Mouse (Mus musculus) right cerebral cortex, postnatal 14 days (tissue): Measurements from ENCODE around the gene P2rx7.

ENCODE experiments used
- DNase-seq: peaks from one replicate; pipeline ENCODE4 v3.0.0; 2022

Gene P2rx7

DNA sequence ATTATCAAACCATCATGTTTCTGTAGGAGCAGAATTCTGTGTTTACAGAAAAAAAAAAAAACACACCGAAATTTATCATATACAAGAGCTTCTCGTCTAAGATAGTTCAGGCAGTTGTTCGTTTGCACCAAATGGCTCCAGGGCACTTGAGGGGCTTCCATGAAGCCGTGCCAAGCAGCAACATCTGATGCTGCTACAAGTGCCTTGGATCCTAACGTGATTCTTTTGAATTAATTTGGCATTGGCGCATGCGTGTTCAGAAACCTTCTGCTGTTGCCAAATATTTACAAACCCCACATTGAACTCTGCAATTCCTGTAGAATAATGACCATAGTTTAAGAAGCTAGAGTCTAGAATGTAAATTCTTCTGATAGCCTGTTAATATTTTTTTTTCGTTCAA, 51.8 kb downstream of the P2rx7 start:
- DNase-seq = no peak

DNA sequence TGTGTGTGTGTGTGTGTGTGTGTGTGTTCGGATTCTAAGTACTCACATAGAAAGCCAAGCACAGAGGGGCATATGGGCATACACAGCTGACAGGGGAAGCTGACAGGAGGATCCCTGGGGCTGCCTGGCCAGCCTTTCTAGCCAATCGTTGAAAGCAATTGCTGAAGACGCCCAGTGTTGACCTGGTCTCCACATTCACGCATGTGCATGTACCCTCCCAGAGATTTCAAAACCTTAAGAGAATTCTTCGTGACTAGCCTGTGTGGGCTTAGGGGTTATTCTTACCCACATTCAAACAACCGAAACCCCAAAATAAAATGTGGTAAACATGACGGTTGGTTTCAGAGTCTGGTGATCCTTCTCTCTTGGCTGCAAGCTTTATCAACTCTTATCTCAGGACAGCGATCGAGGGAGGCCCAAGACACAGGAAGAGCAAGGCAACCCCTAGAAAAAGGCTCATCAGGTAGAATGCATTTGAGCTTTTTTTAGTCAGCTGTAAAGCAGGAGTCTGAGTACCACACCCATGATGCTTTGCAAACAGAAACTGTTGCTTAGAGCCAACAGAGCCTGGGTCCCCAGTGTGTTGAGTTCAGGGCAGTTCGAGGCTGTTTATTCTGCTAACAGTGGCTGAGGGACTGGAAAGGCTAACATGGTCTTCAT, 54.5 kb downstream of the P2rx7 start:
- DNase-seq = no peak

DNA sequence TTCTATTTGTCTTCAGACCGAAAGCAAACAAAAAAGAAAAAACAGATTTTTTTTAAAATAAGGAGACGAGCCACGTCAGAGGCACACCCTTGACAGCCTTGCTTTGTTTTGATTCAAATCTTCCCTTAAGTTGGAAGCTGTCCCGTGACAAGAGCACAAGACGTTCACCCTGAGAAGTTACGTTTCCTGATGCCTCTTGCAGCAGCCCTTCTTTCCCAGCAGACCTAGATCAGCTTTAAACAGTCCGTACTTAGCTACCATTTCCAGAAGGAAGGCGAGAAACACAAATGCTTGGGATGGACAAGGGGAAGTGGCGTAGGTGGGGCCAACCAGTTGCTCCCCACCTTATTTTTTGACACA, 55.0 kb downstream of the P2rx7 start:
- DNase-seq = no peak

DNA sequence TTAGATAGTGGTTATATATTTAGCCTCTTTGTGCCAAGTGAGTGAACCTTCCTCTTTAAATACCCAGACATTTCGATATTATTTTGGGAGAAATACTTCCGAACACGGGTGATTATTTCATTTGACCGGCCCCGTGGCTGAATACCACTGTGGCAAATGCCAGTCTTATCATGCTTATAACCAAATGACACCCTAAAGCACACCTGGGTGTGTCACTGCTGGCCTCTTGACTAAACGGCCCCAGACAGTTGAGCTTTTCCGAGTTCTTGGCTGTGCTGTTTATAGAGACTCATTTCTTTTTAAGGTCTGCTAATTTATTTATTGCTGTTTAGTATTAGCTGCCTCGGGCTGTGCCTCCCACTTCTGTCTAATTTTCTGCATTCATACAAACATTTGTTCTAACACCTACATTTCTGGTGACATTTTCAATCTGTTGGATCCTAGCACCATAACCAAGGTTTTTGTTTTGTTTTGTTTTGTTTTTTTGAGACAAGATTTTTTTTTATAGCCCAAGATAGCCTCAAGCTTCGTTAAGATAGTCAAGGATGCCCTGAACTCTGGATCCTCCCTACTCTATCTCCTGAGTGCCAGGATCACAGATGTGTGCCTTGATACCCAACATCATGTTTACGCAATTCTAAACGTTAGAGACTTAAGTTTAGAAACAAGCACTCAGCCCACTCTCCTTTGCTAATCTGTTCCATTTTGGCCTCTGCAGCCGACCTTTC, 56.6 kb downstream of the P2rx7 start:
- no peak for DNase-seq

DNA sequence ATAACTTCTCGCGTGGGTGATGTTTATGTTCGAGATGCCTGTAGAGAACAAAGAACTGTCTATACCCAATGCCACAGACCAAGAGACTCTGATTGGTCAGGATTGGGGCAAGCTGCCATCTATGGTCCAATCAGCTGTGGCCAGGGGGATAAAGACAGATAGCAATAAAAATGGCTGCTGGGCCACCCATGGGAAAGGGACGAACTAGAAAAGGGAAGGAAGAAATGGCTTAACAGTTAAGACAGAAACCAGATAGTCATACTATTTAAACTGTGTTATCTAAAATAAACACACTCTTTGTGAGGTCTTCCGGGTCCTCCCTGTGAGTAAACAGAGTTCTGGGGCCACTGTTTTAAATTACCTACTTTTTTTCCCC, 57.1 kb downstream of the P2rx7 start:
- no peak for DNase-seq

DNA sequence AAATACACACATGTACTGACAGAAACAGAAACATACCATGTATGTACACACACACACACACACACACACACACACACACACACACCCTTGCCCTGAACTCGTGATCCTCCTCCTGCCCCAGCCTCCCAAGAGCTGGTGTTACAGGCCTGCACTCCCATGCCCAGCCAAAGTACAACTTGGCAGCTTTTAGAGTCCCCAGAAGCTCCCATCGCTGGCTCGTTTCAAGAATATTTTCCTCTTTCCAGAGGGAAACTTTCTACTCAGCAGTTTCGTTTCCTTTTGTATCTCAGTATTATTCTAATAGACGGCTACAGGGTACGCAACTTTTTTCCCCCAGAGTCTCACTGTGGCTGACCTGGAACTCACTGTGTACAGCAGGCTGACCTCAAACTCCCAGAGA, 58.4 kb downstream of the P2rx7 start:
- no peak for DNase-seq

DNA sequence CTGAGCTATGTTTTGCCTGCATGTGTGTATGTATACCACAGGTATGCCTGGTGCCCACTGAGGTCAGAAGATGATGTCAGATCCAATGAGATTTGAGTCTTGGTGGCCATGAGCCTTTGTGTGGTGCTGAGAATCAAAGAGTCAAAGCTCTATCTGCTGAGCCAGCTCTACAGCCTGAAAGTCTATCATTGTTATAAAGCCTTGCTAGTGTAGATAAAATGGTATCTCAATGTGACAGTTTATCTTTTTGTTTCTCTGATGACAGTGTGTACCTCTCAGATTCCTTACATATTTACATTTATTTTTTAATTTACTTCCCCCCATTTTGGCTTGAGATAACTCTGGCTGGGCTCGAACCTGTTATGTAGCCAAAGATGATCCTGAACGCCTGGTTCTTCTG, 59.9 kb downstream of the P2rx7 start:
- DNase-seq = no peak

DNA sequence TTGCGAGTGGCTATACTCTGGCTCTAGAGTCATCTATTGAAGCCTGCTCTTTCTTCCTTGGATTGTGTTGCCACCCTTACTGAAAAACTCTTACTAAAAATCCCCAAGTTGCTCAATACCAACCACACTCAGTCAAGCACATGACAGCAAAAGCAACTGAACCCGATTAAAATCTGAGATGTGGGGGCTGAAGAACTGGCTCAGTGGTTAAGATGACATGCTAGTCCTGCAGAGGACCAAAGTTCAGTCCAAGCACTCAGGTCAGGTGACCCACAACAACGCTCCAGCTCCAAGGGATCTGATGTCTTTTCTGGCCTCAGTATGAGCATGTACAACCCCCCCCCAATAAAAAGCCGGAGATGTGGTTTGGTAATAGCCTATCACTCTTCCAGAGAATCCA, 60.9 kb downstream of the P2rx7 start:
- DNase-seq = no peak

DNA sequence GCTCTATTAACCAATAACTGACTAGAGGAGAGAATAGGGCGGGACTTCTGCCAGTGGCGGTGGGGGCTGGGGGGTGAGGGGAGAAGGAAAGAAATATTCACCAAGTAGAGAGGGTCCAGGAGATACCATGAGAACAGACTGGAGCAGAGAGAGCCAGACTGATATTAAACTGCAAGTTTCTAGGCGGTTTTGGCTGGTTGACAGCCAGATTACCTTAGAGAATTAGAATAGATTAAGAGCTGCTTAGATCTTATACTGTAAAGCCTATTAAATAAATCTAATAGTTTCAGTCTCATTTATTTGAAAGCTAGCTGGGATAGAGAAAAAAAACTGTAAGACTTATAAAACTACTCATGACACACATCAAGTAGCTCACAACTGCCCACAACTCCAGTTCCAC, 61.5 kb downstream of the P2rx7 start:
- DNase-seq = no peak

DNA sequence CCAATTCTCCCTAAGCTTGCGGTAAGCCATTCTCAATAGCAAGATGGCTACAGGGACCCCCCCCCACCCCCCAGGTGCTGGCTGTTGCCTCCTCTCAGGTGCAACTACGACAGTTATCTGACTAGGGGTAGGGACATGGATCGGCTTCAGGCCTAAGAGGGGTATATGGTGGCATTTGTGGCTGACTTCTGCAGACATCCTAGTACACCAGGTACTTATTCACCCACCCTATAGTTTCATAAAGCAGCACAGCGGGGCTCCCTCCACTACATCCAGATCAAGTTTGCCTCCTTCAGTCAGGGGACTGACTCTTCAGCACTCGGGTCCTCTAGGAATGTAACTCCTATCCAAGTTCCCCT, 63.2 kb downstream of the P2rx7 start:
- no peak for DNase-seq

DNA sequence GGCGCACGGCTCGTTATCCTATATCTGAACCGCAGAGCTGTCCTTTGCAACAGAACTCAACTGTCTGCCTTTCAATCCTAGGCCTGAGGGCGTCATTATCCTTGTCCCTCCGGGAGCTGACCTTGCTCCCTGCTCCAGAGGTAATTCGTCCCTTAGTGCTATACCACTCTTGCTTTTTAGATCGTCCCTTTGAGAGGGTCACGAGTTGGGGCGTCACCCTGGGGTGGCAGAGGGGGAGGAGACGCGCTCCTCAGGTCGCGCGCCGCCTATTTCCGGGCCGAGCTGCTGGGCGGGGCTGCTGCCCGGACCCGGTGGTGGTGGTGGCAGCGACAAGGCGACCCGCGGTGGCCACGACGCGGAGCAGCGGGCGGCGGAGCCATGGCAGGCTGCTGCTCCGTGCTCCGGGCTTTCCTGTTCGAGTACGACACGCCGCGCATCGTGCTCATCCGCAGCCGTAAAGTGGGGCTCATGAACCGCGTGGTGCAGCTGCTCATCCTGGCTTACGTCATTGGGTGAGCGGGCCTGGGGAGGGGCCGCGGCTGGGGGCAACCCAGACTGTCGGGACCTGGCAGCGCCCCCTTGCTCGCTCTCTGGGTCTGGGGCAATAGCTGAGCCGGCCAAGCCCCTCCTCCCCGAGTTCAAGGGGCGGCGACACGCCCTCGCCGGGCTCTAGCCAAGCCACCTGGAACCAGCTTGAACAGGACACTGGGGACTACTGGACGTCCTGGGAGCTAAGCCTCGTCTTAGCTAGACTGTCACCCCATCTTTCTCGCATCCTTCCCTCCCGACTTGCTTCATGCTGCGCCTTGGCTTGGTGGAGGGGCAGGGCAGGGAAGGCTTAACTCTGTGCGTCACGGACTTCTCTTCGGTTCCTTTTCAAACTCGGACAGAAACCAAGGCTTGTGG, 63.8 kb downstream of the P2rx7 start, which contains the start of gene P2rx4:
TSS of gene P2rx4 (plus strand) at position 269 of the 906 bp plus-strand sequence.
- DNase-seq = peak; percentile 83

DNA sequence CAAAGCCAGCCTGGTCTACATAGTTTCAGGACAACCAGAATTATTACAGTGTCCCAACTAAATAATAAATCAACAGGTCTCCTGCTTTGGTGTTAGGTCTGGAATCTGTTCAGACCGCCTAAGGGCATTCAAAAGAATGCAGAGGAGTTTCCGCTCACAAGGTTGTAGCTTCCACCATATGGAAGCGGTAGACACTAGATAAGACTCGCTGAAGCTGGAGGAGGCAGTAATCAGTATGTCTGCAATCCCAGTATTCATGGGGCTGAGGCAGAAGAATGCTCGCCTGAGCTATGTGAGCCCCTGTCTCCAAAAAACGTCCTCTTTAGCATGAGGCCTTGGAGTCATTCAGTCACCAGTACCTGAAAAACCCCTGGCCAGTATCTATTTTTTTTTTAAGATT, 65.1 kb downstream of the P2rx7 start:
- no peak for DNase-seq

DNA sequence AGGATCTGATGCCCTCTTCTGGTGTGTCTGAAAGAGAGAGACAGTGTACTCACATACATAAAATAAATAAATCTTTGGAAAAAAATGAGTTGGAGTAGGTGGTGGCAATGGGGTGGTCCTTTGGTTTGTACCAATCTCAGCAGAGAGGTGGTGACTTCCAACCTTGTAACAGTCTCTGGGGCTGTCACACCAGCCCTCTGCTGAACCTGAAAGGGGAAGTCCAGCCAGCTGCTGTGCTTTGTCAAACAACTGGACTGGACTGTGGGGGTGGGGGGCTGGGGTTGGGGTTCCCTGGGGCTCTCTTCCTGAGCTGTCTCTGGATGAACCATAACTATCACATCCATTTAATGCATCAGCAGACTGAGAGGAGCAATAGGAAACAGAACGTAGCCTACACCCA, 72.0 kb downstream of the P2rx7 start:
- DNase-seq = no peak

DNA sequence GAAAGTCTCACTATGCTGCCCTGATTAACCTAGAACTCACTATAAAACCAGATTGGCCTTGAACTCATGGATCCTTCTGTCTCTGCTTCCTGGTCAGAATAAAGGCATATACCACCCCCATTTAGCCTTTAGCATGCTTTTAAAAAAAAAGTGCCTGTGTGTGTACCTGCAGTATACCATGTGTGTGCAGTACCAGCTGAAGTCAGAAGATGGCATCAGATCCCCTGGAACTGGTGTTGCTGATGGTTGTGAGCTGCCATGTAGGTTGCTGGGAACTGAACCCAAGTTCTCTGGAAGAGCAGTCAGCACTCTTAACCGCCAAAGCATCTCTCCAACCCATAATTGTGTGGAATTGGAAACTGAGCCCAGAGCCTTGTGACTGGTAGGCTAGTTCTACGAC, 73.1 kb downstream of the P2rx7 start:
- DNase-seq = no peak

DNA sequence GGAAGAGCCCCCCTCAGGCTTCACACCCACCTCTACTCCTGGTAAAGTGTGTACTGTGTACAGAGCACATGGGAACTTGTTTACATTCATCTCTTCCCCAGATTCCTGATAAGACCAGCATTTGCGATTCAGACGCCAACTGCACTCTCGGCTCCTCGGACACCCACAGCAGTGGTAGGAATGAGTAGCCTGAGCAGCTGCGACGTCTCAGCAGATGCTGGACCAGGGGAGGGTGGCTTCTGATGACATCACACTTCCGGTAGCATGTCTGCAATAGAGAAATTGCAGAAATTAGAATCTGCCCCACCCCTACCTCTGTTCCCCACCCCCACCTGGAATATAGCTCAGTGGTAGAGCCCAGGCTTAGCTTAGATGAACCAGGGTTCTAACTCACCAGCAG, 74.7 kb downstream of the P2rx7 start:
- DNase-seq = no peak

DNA sequence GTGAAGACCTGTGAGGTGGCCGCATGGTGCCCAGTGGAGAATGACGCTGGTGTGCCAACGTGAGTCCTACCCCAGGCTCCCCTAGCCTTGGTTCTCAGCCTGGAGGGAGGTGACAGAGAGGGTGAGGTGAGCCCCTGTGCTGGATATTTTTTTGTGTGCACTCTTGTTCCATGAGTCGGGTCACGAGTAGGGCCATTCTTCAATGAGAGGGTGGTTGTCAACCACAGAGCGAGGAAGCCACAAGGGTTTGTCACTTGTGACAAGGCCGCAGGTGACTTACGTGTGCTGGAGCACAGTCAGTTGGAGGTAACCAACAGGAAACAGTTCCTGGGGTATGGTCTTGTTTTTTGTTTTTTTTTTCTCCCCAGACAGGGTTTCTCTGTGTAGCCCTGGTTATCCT, 75.5 kb downstream of the P2rx7 start:
- no peak for DNase-seq

DNA sequence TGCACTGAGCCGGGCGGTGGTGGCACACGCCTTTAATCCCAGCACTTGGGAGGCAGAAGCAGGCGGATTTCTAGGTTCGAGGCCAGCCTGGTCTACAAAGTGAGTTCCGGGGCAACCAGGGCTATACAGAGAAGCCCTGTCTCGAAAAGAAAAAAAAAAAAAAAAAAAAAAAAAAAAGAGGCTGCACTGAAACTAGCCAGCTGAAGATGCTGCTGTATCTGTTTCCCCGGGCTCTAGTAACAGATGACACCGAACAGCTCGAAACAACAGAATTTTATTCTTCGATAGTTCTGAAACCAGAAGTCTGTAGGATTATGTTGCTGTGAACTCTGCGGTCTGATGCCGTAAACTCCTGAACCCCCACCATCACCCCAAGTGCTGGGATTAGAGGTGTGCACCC, 81.7 kb downstream of the P2rx7 start:
- no peak for DNase-seq

DNA sequence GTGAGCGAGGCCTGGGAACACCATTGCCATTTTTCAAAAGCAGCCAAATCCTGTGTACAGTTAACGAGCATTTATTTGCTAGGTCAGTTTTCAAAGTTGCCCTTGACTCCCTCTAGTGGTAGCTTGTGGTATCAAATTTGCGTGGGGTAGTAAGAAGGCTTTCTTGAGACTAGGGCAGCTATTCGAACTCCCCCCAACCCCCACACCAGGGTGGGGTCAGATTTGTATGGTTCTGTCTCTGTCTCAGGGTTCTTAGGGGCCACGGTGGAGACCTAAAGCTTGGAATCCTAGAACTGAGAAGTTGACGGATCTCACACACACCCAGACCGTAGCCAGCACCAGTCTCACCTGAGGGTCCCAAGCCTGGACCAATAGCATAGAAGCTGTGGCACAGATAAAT, 82.4 kb downstream of the P2rx7 start:
- DNase-seq = peak; percentile 54

DNA sequence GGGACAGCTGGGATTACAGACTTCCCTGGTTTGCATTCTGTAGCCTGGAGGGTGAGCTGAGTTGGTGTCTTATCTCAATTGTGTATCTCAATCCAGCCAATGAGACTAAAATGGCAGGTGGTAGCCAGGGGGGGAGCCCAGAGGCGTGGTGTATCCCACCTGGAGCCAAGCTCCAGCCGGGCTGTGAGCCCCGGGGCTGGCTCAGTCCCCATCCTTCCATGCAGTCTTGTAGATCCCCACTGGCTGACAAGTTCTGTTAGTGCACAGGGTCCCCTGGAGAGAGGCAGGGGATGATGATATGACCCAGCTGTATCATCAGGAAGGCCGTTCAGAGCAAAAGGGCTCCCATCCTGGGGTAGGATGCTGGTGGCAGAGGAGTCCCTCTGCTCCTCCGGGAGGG, 82.9 kb downstream of the P2rx7 start:
- no peak for DNase-seq

DNA sequence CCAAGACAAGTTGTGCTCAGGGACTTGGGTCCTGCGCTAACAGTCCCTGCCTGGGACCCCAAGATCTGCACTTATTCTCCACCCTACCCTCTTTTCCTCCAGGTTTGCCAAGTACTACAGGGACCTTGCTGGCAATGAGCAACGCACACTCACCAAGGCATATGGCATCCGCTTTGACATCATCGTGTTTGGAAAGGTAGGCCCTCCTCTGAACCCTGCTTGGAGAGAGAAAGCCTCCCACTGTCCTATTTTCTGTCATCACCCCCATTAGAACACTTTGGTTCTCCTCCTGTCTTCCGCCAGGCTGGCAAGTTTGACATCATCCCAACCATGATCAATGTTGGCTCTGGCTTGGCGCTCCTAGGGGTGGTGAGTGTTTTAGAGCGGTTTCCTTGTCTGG, 83.4 kb downstream of the P2rx7 start:
- no peak for DNase-seq

DNA sequence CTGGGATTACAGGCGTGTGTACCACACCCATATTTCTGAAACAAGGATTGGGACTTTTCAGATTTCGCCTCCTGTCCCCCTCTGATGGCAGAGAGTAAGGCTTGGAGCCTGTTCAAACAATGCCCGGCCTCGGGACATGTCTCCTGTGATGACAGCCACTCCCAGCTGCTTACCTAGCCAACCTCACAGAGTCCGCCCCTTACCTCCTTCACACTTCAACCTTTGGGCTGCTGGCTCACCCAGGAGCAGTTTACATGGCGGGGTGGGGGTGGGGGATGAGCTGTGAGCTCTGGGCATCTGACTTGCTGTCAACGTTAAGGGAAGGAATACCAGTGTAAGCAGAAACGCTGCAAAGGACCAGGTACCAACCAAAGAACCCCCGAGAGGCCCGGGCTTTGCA, 87.1 kb downstream of the P2rx7 start:
- no peak for DNase-seq

DNA sequence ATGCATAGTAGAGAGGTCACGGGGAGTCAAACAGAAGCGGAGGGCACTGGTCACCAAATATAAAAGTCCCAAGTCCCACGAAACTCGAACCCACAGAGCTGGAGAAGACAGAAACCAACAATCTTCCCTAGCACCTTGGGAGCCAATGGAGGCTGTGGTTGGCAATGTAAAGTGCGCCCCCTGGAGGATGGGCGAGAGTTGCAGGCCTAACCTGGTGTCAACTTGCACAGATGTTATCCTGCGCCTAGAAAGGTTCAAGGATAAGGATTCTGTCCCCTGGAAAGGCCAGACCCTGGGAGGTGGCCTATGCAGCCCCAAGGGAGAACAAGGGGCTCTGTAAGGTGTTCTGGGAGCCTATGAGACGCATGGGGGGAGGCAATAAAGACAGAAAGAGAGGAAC, 87.6 kb downstream of the P2rx7 start:
- DNase-seq = peak; percentile 58

DNA sequence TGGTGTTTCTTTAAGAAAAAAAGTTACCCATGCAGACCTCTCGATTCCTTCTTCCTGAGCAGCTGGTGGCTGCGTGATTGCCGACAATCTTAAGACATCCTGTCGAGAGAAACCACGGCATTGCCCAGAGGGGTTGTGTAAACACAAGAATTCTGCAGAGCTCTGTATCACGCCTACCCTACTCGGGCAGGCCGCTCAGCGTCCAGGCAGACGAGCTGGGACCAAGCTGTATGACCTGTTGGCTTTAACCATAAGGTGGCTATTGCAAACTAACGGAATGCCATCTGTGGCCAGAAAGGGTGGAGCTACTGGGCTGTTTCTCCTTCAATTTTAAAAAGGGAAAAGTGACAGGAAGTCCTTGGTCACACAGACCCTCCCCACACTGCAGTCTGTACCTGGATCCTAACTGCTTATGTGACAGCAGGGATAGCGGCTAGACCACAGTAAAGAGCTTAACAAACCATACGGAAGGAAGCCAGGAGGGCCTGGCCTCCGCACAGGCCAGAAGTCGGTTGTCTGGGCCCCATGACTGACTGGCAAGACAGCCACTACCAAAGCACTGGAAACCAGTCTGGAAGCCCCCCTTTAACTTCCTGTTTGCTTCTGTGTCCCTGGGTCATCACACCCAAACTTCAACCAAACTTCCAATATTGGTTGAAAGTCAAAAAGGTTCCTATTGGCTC, 88.4 kb downstream of the P2rx7 start:
- DNase-seq = no peak

DNA sequence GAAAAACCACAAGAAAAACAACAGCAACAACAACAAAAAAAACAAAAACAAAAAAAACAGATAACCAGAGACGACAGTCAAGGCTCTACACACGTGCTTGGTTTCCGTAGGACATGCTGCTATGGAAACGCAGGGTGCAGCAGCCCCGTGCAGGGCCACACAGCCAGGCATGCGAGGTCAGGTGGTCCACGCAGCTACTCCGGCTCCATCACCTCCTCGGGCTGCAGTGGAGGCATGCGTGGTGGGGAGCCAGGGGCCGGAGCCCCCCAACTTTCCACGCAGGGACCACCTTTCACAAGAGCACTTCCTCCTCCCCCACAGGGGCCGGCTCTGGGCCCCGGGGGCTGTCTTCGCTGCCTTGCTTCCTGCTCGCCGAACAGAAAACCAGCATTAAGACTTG, 90.2 kb downstream of the P2rx7 start:
- DNase-seq = no peak
